Mouse (Mus musculus): Measurements from ENCODE around the gene Rnf222. TPM values are rescaled to one million over a fixed set of nuclear protein-coding genes. Genes with fewer than 3 reads are reported as not detected.
A peak's percentile ranks its signal among the peaks of the same experiment; 100 is the strongest.

Rnf222 gene
- polyA plus RNA-seq (2016; fragmentation: Nextera tagmentation; extraction: Ambion mirVana): 0.10 TPM in 1 of 2 replicates, not detected in the other

- Histone ChIP-seq H3K4me3 (no peak within 1 kb of the TSS), H3K4me1 (0 out of 2 replicates have a peak, but pooled peaks cover 3% of the 10 kb centered on the region), H3K27me3 (no peaks in the 10 kb centered on the region), H3K4me2 (replicated peaks) (no peak within 1 kb of the TSS), H3K9ac (replicated peaks) (no peak within 1 kb of the TSS), H3K27ac (replicated peaks) (no peak within 1 kb of the TSS), H3K36me3 (no peaks in the 10 kb centered on the region), H3K9me3 (no peaks in the 10 kb centered on the region)
- no peak for ATAC-seq (ENCODE audit: low FRiP score, low read depth)
- WGBS: 40% methylated on average over 6 of the region's 6 CpGs
Observed at GRCm38 (mm10) chr11:68888253-68888652, at the start of gene Rnf222. Gene Rnf222, plus strand, starts transcription at chr11:68888553.

- H3K9ac ChIP-seq (replicated peaks): no peak overlapping the region
- ATAC-seq (ENCODE audit: low FRiP score, low read depth): no peak
- H3K9me3 ChIP-seq: no peaks in the 10 kb centered on the region
- H3K4me2 ChIP-seq (replicated peaks): no peak overlapping the region
- 59% methylated on average over 5 of the region's 5 CpGs for WGBS
- H3K4me3 ChIP-seq: no peak overlapping the region
- no peaks in the 10 kb centered on the region for H3K27me3 ChIP-seq
- no peak overlapping the region for H3K27ac ChIP-seq (replicated peaks)
- H3K36me3 ChIP-seq: peaks cover 67% of the 10 kb centered on the region
- no peaks in the 10 kb centered on the region for H3K4me1 ChIP-seq
Observed at GRCm38 (mm10) chr11:68839606-68840005, 48.7 kb upstream of the Rnf222 start.

- H3K4me1 ChIP-seq: peaks cover 23% of the 10 kb centered on the region
- 0 out of 2 replicates have a peak, but pooled peaks cover 4% of the 10 kb centered on the region for H3K27me3 ChIP-seq
- H3K4me2 ChIP-seq (replicated peaks): no peak overlapping the region
- no peaks in the 10 kb centered on the region for H3K36me3 ChIP-seq
- no peak for ATAC-seq (ENCODE audit: low FRiP score, low read depth)
- no peak overlapping the region for H3K4me3 ChIP-seq
- H3K27ac ChIP-seq (replicated peaks): no peak overlapping the region
- 87% methylated on average over 7 of the region's 7 CpGs for WGBS
- H3K9ac ChIP-seq (replicated peaks): no peak overlapping the region
- no peaks in the 10 kb centered on the region for H3K9me3 ChIP-seq
Observed at GRCm38 (mm10) chr11:68850862-68851261, 37.5 kb upstream of the Rnf222 start.

GRCm38 (mm10) chr11:68851644-68852485 lies 36.5 kb upstream of the Rnf222 start:
- peak overlapping the region; percentile 90 for H3K9ac ChIP-seq (replicated peaks)
- no peak for ATAC-seq (ENCODE audit: low FRiP score, low read depth)

GRCm38 (mm10) chr11:68852486-68852901 lies 35.9 kb upstream of the Rnf222 start:
- Histone ChIP-seq H3K4me3 (peak overlapping the region; percentile 93), H3K36me3 (no peaks in the 10 kb centered on the region), H3K27ac (replicated peaks) (peak overlapping the region; percentile 95), H3K4me1 (peaks cover 23% of the 10 kb centered on the region), H3K4me2 (replicated peaks) (peak overlapping the region; percentile 75), H3K9ac (replicated peaks) (peak overlapping the region; percentile 90), H3K9me3 (no peaks in the 10 kb centered on the region), H3K27me3 (0 out of 2 replicates have a peak, but pooled peaks cover 5% of the 10 kb centered on the region)
- WGBS: under 1% methylated on average over 35 of the region's 36 CpGs
- ATAC-seq (ENCODE audit: low FRiP score, low read depth): no peak; the same call in 1 of the 2 replicates

More at GRCm38 (mm10) chr11:68851644-68852485, 36.5 kb upstream of the Rnf222 start:
- 4% methylated on average over 13 of the region's 13 CpGs for WGBS
- H3K27me3 ChIP-seq: 0 out of 2 replicates have a peak, but pooled peaks cover 5% of the 10 kb centered on the region
- peaks cover 23% of the 10 kb centered on the region for H3K4me1 ChIP-seq
- no peaks in the 10 kb centered on the region for H3K36me3 ChIP-seq
- H3K27ac ChIP-seq (replicated peaks): peak overlapping the region; percentile 95
- H3K9me3 ChIP-seq: no peaks in the 10 kb centered on the region
- H3K4me2 ChIP-seq (replicated peaks): peak overlapping the region; percentile 75
- peak overlapping the region; percentile 93 for H3K4me3 ChIP-seq

- Histone ChIP-seq H3K36me3 (no peaks in the 10 kb centered on the region), H3K9me3 (no peaks in the 10 kb centered on the region), H3K4me3 (peak overlapping the region; percentile 93), H3K9ac (replicated peaks) (peak overlapping the region; percentile 90), H3K4me2 (replicated peaks) (peak overlapping the region; percentile 75), H3K4me1 (peaks cover 23% of the 10 kb centered on the region), H3K27ac (replicated peaks) (peak overlapping the region; percentile 95), H3K27me3 (0 out of 2 replicates have a peak, but pooled peaks cover 5% of the 10 kb centered on the region)
- peak; percentile 99 for ATAC-seq (ENCODE audit: low FRiP score, low read depth)
- 0% methylated on average over 42 of the region's 42 CpGs for WGBS
Observed at GRCm38 (mm10) chr11:68852932-68853409, 35.4 kb upstream of the Rnf222 start.

GRCm38 (mm10) chr11:68853611-68854401 lies 34.5 kb upstream of the Rnf222 start:
- WGBS: 49% methylated on average over 14 of the region's 14 CpGs
- Histone ChIP-seq H3K27me3 (0 out of 2 replicates have a peak, but pooled peaks cover 5% of the 10 kb centered on the region), H3K27ac (replicated peaks) (peak overlapping the region; percentile 95)

GRCm38 (mm10) chr11:68854621-68855020 lies 33.7 kb upstream of the Rnf222 start:
- H3K4me3 ChIP-seq: no peak overlapping the region
- H3K27me3 ChIP-seq: 0 out of 2 replicates have a peak, but pooled peaks cover 7% of the 10 kb centered on the region
- H3K4me1 ChIP-seq: peaks cover 23% of the 10 kb centered on the region
- H3K9me3 ChIP-seq: no peaks in the 10 kb centered on the region
- 89% methylated on average over 3 of the region's 3 CpGs for WGBS
- H3K27ac ChIP-seq (replicated peaks): no peak overlapping the region
- ATAC-seq (ENCODE audit: low FRiP score, low read depth): no peak
- no peak overlapping the region for H3K4me2 ChIP-seq (replicated peaks)
- H3K36me3 ChIP-seq: no peaks in the 10 kb centered on the region
- H3K9ac ChIP-seq (replicated peaks): no peak overlapping the region

More at GRCm38 (mm10) chr11:68853611-68854401, 34.5 kb upstream of the Rnf222 start:
- Histone ChIP-seq H3K4me2 (replicated peaks) (peak overlapping the region; percentile 62), H3K9ac (replicated peaks) (peak overlapping the region; percentile 52), H3K4me1 (peaks cover 23% of the 10 kb centered on the region), H3K4me3 (peak overlapping the region; percentile 93), H3K36me3 (no peaks in the 10 kb centered on the region), H3K9me3 (no peaks in the 10 kb centered on the region)
- no peak for ATAC-seq (ENCODE audit: low FRiP score, low read depth)

- no peak for ATAC-seq (ENCODE audit: low FRiP score, low read depth)
- Histone ChIP-seq H3K9me3 (no peaks in the 10 kb centered on the region), H3K4me3 (no peak overlapping the region), H3K27me3 (0 out of 2 replicates have a peak, but pooled peaks cover 9% of the 10 kb centered on the region), H3K36me3 (no peaks in the 10 kb centered on the region), H3K4me1 (peaks cover 8% of the 10 kb centered on the region; the same call in 1 of the 2 replicates), H3K27ac (replicated peaks) (no peak overlapping the region), H3K4me2 (replicated peaks) (no peak overlapping the region), H3K9ac (replicated peaks) (no peak overlapping the region)
- 92% methylated on average over 3 of the region's 3 CpGs for WGBS
Observed at GRCm38 (mm10) chr11:68857329-68857728, 31.0 kb upstream of the Rnf222 start.

GRCm38 (mm10) chr11:68859943-68860593 lies 28.3 kb upstream of the Rnf222 start:
- WGBS: 89% methylated on average over 8 of the region's 8 CpGs
- Histone ChIP-seq H3K9ac (replicated peaks) (no peak overlapping the region), H3K27me3 (0 out of 2 replicates have a peak, but pooled peaks cover 9% of the 10 kb centered on the region), H3K4me1 (0 out of 2 replicates have a peak, but pooled peaks cover 3% of the 10 kb centered on the region), H3K9me3 (no peaks in the 10 kb centered on the region), H3K4me2 (replicated peaks) (no peak overlapping the region), H3K27ac (replicated peaks) (no peak overlapping the region), H3K4me3 (no peak overlapping the region), H3K36me3 (no peaks in the 10 kb centered on the region)
- ATAC-seq (ENCODE audit: low FRiP score, low read depth): no peak

GRCm38 (mm10) chr11:68862260-68862659 lies 26.1 kb upstream of the Rnf222 start:
- H3K4me1 ChIP-seq: 0 out of 2 replicates have a peak, but pooled peaks cover 3% of the 10 kb centered on the region
- no peak overlapping the region for H3K4me3 ChIP-seq
- H3K4me2 ChIP-seq (replicated peaks): no peak overlapping the region
- 79% methylated on average over 2 of the region's 2 CpGs for WGBS
- no peak overlapping the region for H3K9ac ChIP-seq (replicated peaks)
- H3K36me3 ChIP-seq: no peaks in the 10 kb centered on the region
- H3K27me3 ChIP-seq: 0 out of 2 replicates have a peak, but pooled peaks cover 3% of the 10 kb centered on the region
- no peak for ATAC-seq (ENCODE audit: low FRiP score, low read depth)
- H3K9me3 ChIP-seq: no peaks in the 10 kb centered on the region
- H3K27ac ChIP-seq (replicated peaks): no peak overlapping the region
